Mouse (Mus musculus): ENCODE data around the gene Apol7a. TPM values are rescaled to one million over a fixed set of nuclear protein-coding genes. Genes with fewer than 3 reads are reported as not detected.

Gene Apol7a
- polyA plus RNA-seq (2021; fragmentation: Nextera tagmentation) = 0.33 and 0.49 TPM in 2 replicates
- long read RNA-seq, experiment 1, partial matches to known transcripts = 0 of 2 reads
- long read RNA-seq, experiment 1, other reads (novel, unspliced or antisense) = 0 of 2 reads
- long read RNA-seq, experiment 2, partial matches to known transcripts = 0 of 1 reads
- long read RNA-seq, experiment 2, other reads (novel, unspliced or antisense) = 0 of 1 reads

DNA sequence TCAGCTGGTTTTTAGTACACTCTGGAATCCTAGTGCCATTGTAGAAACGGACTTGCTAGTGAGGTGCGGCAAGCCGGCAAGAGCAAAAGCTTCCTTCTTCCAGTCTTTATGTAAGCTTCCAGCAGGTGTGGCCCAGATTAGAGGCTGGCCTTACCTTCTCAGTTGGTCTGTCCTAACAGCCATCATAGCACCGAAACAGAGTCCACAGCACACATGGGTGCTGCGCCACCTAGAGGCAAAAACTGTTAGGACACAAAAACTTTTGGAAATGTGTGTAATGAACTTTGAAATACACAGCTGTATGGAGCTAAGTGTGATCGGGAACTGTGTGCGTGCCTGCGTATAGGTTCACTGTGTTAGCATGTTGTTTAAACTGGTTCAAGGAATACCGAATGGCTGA lies at the start of gene Apol7a:
Gene Apol7a, minus strand, starts transcription at position 84 of the 400 bp plus-strand sequence.

DNA sequence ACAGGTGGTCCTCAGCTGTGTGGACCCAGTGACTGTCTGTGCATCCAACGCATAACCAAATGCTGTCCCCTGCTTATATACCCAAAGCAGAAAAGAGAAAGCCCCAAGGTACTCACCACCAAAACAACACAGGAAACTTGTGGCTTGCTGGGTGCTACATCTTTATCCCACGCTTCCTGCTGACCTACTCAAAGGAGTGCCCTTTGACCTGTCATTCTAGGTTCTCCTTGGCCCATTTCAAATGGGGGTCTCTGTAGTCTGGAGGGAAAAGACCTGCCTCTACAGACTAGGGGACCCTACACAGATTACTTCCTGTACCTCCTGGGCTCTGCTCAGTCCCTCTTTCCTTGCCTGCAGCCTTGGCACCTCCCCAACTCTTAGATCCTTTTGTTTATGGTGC lies 48.5 kb upstream of the Apol7a start, which contains the start of gene Apol7b:
Gene Apol7b, minus strand, starts transcription at position 101 of the 400 bp plus-strand sequence.

DNA sequence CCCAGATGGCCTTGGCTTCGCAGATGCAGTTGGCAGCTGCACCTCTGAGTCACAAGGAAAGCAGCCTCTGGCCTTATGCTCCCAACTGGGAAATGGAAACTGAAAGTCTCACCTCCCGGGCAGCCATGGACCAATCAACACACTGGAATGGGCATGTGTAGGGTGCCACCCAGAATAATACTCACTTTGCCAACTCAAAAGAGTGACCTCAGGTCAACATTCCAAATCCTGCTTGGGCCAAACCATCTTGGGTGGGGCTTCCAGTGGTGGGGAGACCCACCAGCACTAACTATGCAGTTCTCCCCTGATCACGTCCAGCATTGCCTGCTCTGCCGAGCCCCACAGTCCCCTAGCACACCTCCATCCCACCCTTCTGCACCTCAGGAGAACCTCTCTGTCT lies 12.1 kb upstream of the Apol7a start, which contains the start of gene Apol9a:
Gene Apol9a, minus strand, starts transcription at position 101 of the 400 bp plus-strand sequence.

Other genes with a start within 250 kb of the Apol7a start
- gene Rbfox2, start 92.1 kb downstream of the Apol7a start, polyA plus RNA-seq (2021; fragmentation: Nextera tagmentation) = 31.4 and 34.2 TPM in 2 replicates
- gene Apol9a, start 12.0 kb upstream of the Apol7a start, polyA plus RNA-seq (2021; fragmentation: Nextera tagmentation) = 0.18 TPM in 1 of 2 replicates, not detected in the other
- 0.11 and 0.29 TPM in 2 replicates for gene Apol7b, start 48.4 kb upstream of the Apol7a start, polyA plus RNA-seq (2021; fragmentation: Nextera tagmentation)
- gene Apol10a, start 77.9 kb upstream of the Apol7a start, polyA plus RNA-seq (2021; fragmentation: Nextera tagmentation) = not detected in 2 replicates
- not detected in 2 replicates for gene Apol11a, start 109.2 kb upstream of the Apol7a start, polyA plus RNA-seq (2021; fragmentation: Nextera tagmentation)
- not detected in 2 replicates for gene Apol7c, start 134.2 kb upstream of the Apol7a start, polyA plus RNA-seq (2021; fragmentation: Nextera tagmentation)
- gene 1700025B11Rik, start 162.8 kb upstream of the Apol7a start, polyA plus RNA-seq (2021; fragmentation: Nextera tagmentation) = not detected in 2 replicates
- 0.13 and 0.30 TPM in 2 replicates for gene Apol10b, start 197.0 kb upstream of the Apol7a start, polyA plus RNA-seq (2021; fragmentation: Nextera tagmentation)
- gene Gm36245, start 200.1 kb upstream of the Apol7a start, polyA plus RNA-seq (2021; fragmentation: Nextera tagmentation) = not detected in 2 replicates
- gene Apol11b, start 244.2 kb upstream of the Apol7a start, polyA plus RNA-seq (2021; fragmentation: Nextera tagmentation) = not detected in 2 replicates

All from left cerebral cortex, adult 6 months (tissue).